Mouse (Mus musculus) lung, postnatal 0 days (tissue): ENCODE data around the gene Nup88. TPM values are rescaled to one million over a fixed set of nuclear protein-coding genes. Genes with fewer than 3 reads are reported as not detected.

Experiments
- ATAC-seq: fragments of 200-750 bp; cut with Nextera tagmentation; 2 replicates; pipeline ENCODE4 v1.8.0; 2017; ENCODE audit warnings: moderate library complexity
- DNase-seq: peaks from one replicate; pipeline ENCODE4 v3.0.0-alpha.2; 2016; ENCODE audit warnings: low spot score
- H3K27ac ChIP-seq: fragments of 300-500 bp; sonication (generic); 2 replicates; pipeline ENCODE4 v1.5.1; 2014; ENCODE audit warnings: antibody characterized with exemption, mild to moderate bottlenecking, low read length, mixed read lengths
- H3K27me3 ChIP-seq: fragments of 300-500 bp; sonication (generic); replicated peaks from 2 replicates; pipeline ENCODE4 v1.6.1; 2014; ENCODE audit warnings: low read length, mixed read lengths; ENCODE audit not compliant: insufficient read depth
- H3K36me3 ChIP-seq: fragments of 300-500 bp; sonication (generic); 2 replicates; pipeline ENCODE4 v1.6.1; 2014; ENCODE audit warnings: low read length, mixed read lengths; ENCODE audit not compliant: insufficient read depth
- H3K4me1 ChIP-seq: fragments of 300-500 bp; sonication (generic); 2 replicates; pipeline ENCODE4 v1.6.1; 2014; ENCODE audit warnings: antibody characterized with exemption, low read depth, low read length, mixed read lengths; ENCODE audit not compliant: insufficient read depth
- H3K4me2 ChIP-seq: fragments of 300-500 bp; sonication (generic); replicated peaks from 2 replicates; pipeline ENCODE4 v1.6.1; 2014; ENCODE audit warnings: low read depth, mild to moderate bottlenecking, low read length, moderate library complexity, mixed read lengths
- H3K4me3 ChIP-seq: fragments of 300-500 bp; sonication (generic); 2 replicates; pipeline ENCODE4 v1.5.1; 2014; ENCODE audit warnings: low read depth, low read length
- H3K9ac ChIP-seq: fragments of 300-500 bp; sonication (generic); replicated peaks from 2 replicates; pipeline ENCODE4 v1.6.1; 2014; ENCODE audit warnings: low read depth, mild to moderate bottlenecking
- H3K9me3 ChIP-seq: fragments of 300-500 bp; sonication (generic); 2 replicates; pipeline ENCODE4 v1.6.1; 2016; ENCODE audit warnings: low read length, mixed read lengths
- CTCF ChIP-seq: IDR thresholded peaks from 2 replicates; pipeline ENCODE4 v1.5.1; 2016; ENCODE audit warnings: antibody characterized with exemption, mild to moderate bottlenecking
- EP300 ChIP-seq: IDR thresholded peaks from 2 replicates; pipeline ENCODE4 v1.6.1; 2016; ENCODE audit warnings: antibody characterized with exemption, mild to moderate bottlenecking, control low read depth
- WGBS: fragments of 180-500 bp; shearing (Covaris S2); extraction: QIAGEN DNeasy Blood & Tissue Kit; methylation state at CpG from one replicate; pipeline ENCODE4 v1.1.7; 2014; 5-methylcytosine and 5-hydroxymethylcytosine counted together
- polyA plus RNA-seq: library from polyadenylated mRNA; unstranded; fragments of >200 nt; fragmentation: Nextera tagmentation; extraction: Ambion mirVana; gene quantifications from 2 replicates; pipeline ENCODE4 v1.2.1, GENCODE M21; 2015

The Nup88 gene
- polyA plus RNA-seq, 1 experiment from 2014 or later, result 56.6 TPM

GRCm38 (mm10) chr11:70982030-70982429 is 12.3 kb upstream of the Nup88 start:
- TF ChIP-seq EP300, result no peak
- ATAC-seq, result no peak
- no peak overlapping the region for H3K27ac ChIP-seq
- 6% methylated on average over 12 of the region's 12 CpGs for WGBS
- H3K36me3 ChIP-seq, result peaks cover 23% of the 10 kb centered on the region; the same call in 1 of the 2 replicates
- peak overlapping the region; percentile 79 for H3K9ac ChIP-seq
- no peaks in the 10 kb centered on the region for H3K27me3 ChIP-seq
- no peaks in the 10 kb centered on the region for H3K4me1 ChIP-seq
- DNase-seq, result no peak
- peak overlapping the region; percentile 92 for H3K4me3 ChIP-seq
- peak overlapping the region; percentile 72 for H3K4me2 ChIP-seq
- no peaks in the 10 kb centered on the region for H3K9me3 ChIP-seq

DNA sequence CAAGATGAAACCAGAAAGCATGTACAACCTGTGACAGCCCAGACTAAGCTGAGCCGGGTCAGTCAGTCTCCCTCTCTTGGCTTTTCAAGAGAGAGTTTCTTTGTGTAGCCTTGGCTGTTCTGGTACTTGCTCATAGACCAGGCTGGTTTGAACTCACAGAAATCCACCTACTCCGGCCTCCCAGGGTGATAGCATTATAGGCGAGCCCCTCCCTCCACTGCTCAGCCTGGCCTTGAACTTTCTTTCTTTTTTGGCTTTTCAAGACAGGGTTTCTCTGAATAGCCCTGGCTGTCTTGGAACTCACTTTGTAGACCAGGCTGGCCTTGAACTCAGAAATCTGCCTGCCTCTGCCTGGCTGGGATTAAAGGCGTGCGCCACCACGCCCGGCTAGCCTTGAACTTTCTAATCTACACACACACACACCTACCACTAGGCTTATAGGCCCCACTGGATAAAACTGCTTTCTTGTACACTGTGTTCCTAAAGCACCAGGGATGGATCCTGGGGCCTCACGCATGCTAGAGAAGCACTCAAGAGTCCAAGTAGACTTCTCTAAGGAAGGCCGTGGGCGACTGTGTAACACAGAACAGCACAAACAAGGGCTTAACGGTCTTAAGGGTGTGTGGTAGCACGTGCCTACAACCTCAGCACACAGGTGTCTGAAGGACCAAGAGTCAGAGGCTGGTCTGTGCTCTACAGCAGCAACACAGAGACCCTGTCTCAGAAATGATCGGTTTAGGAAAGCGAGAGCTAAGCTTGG is 11.2 kb upstream of the Nup88 start:
- no peak overlapping the region for H3K4me2 ChIP-seq
- no peak overlapping the region for H3K9ac ChIP-seq
- no peak for TF ChIP-seq CTCF
- no peak for TF ChIP-seq EP300
- H3K36me3 ChIP-seq, result peaks cover 17% of the 10 kb centered on the region; the same call in 1 of the 2 replicates
- H3K9me3 ChIP-seq, result no peaks in the 10 kb centered on the region
- 87% methylated on average over 14 of the region's 14 CpGs for WGBS
- H3K4me1 ChIP-seq, result no peaks in the 10 kb centered on the region
- ATAC-seq (no peak), DNase-seq (no peak)
- no peaks in the 10 kb centered on the region for H3K27me3 ChIP-seq
- H3K4me3 ChIP-seq, result no peak overlapping the region
- H3K27ac ChIP-seq, result no peak overlapping the region

DNA sequence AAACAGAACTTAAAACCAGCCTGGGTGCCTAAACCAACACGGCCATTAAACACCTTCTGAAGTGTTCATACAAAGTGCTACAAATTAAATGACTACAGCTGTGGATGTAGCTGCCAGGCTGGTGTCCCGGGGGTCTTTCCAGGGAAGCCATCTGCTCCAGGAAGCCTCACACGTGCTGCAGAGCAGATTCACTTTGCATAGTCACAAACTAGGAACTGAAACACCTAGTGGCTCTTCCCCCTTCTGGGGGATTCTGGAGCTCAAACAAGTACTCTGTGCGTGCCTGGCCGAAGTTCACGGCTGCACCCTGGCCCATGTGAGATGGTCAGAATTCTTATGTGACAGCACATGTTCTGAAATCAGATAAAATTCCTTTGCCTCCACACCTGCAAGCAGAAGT is 10.5 kb upstream of the Nup88 start:
- Histone ChIP-seq H3K9me3 (no peaks in the 10 kb centered on the region), H3K4me2 (no peak overlapping the region), H3K27ac (no peak overlapping the region), H3K4me3 (no peak overlapping the region), H3K9ac (no peak overlapping the region), H3K36me3 (peaks cover 18% of the 10 kb centered on the region; the same call in 1 of the 2 replicates), H3K27me3 (no peaks in the 10 kb centered on the region), H3K4me1 (no peaks in the 10 kb centered on the region)
- ATAC-seq (no peak), DNase-seq (no peak)
- WGBS, result 89% methylated on average over 6 of the region's 6 CpGs
- TF ChIP-seq EP300 (no peak), CTCF (no peak)

DNA sequence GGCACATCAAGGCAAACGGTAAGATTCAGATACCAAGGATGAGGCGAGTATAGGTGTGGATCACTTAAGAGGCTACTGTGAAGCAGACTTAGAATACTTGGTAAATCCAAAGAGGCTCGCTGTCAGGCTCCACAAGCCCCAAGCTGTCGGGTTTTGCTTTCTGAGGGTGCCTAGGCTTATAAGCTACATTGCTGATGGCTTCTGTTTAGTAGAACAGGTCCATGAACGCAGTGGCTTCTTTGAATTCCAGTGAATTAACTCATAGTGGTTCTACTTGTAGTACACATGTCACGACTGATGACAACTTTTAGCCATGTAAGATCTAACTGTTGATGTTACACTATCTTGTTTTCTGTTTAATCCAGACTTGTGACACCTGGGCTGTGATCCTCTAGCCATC is 7.5 kb upstream of the Nup88 start:
- 80% methylated on average over 6 of the region's 6 CpGs for WGBS
- no peaks in the 10 kb centered on the region for H3K9me3 ChIP-seq
- H3K9ac ChIP-seq, result no peak overlapping the region
- ATAC-seq (no peak), DNase-seq (no peak)
- no peak for TF ChIP-seq EP300
- TF ChIP-seq CTCF, result no peak
- H3K27ac ChIP-seq, result no peak overlapping the region
- H3K27me3 ChIP-seq, result no peaks in the 10 kb centered on the region
- H3K4me2 ChIP-seq, result no peak overlapping the region
- no peaks in the 10 kb centered on the region for H3K4me1 ChIP-seq
- H3K36me3 ChIP-seq, result peaks cover 32% of the 10 kb centered on the region; the same call in 1 of the 2 replicates
- no peak overlapping the region for H3K4me3 ChIP-seq

- Histone ChIP-seq H3K27me3 (no peaks in the 10 kb centered on the region), H3K27ac (no peak overlapping the region), H3K4me2 (no peak overlapping the region), H3K9me3 (no peaks in the 10 kb centered on the region), H3K4me3 (no peak overlapping the region), H3K4me1 (no peaks in the 10 kb centered on the region), H3K36me3 (peaks cover 32% of the 10 kb centered on the region; the same call in 1 of the 2 replicates), H3K9ac (no peak overlapping the region)
- no peak for TF ChIP-seq EP300
- no peak for TF ChIP-seq CTCF
- ATAC-seq (no peak), DNase-seq (no peak)
- WGBS, result 83% methylated on average over 2 of the region's 2 CpGs
Measured at GRCm38 (mm10) chr11:70975193-70975592, 5.4 kb upstream of the Nup88 start.

- TF ChIP-seq EP300, result no peak
- peak; percentile 59 for TF ChIP-seq CTCF
- Histone ChIP-seq H3K27me3 (no peaks in the 10 kb centered on the region), H3K9me3 (no peaks in the 10 kb centered on the region), H3K36me3 (peaks cover 32% of the 10 kb centered on the region; the same call in 1 of the 2 replicates), H3K9ac (no peak overlapping the region), H3K4me1 (no peaks in the 10 kb centered on the region), H3K4me2 (no peak overlapping the region), H3K27ac (no peak overlapping the region), H3K4me3 (no peak overlapping the region)
- DNase-seq, result no peak
- no peak for ATAC-seq
- 66% methylated on average over 4 of the region's 4 CpGs for WGBS
Measured at GRCm38 (mm10) chr11:70973947-70974346, 4.2 kb upstream of the Nup88 start.

DNA sequence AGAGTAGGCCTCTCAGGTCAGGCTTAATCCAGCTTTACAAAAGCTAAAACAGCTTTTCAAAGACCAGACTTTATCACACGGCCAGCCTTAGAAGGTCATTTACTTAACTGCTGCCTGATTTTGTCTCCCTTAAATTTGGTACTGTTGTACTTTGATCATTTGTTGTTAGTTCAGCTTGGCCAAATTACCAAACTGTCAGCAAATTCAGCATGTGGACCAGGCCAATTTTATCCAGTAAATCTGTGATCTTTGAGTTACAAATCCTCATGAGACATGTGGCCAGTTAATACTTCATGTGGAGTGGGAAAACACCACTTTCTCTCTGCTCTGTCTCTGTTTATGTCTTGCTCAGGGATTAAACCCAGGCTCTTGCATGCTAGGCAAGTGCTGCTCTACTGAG is 2.8 kb upstream of the Nup88 start:
- no peaks in the 10 kb centered on the region for H3K4me1 ChIP-seq
- H3K9me3 ChIP-seq, result no peaks in the 10 kb centered on the region
- peaks cover 27% of the 10 kb centered on the region; the same call in 1 of the 2 replicates for H3K36me3 ChIP-seq
- no peak overlapping the region for H3K27ac ChIP-seq
- no peaks in the 10 kb centered on the region for H3K27me3 ChIP-seq
- TF ChIP-seq EP300 (no peak), CTCF (no peak)
- no peak overlapping the region for H3K9ac ChIP-seq
- WGBS, result 44% methylated on average over 1 of the region's 1 CpGs
- H3K4me2 ChIP-seq, result no peak overlapping the region
- ATAC-seq (no peak), DNase-seq (no peak)
- no peak overlapping the region for H3K4me3 ChIP-seq
